In the genomic region with DNA sequence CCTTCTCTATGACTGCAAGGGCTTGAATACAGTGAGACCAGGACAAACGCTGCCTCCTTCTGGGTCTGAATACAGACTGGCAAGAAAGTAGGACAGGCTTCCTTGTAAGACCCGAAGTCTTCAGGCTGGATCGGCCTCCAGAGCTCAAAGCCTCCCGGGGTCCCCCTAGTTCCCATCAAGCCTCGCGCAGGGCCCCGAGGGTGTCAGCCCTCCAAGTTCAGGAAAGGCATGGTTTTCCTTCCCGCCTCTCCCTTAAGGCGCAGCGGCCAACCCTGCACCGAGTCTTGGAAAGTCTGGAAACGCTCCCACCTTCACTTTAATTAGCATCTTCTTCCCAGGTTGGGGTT, we compare ENCODE assay signal across 1 mouse cellular context.
TF ChIP-seq lines count a peak whose summit lies in the region.

No protein-coding gene starts in this region.

TF ChIP-seq in MEL, 35 proteins besides CTCF, POLR2A, EP300 and RAD21:
- TF ChIP-seq MEF2A (IDR thresholded peaks at IDR 0.05; ENCODE audit: extremely low read depth, insufficient replicate concordance, low read depth, low read length, poor library complexity, severe bottlenecking) (no peak), ZMIZ1 (IDR thresholded peaks at IDR 0.05; ENCODE audit: low read depth, low read length) (0 out of 2 replicates have a peak, but pooled peaks have one; percentile 23), MXI1 (IDR thresholded peaks at IDR 0.05; ENCODE audit: low read depth, low read length) (no peak), POLR2AphosphoS5 (IDR thresholded peaks at IDR 0.05; ENCODE audit: borderline replicate concordance, low read depth, low read length) (no peak), ETS1 (IDR thresholded peaks at IDR 0.05; ENCODE audit: low read depth, low read length) (no peak; the same call in 1 of the 2 replicates), CHD1 (IDR thresholded peaks at IDR 0.05; ENCODE audit: low read depth, low read length) (no peak), NELFE (IDR thresholded peaks at IDR 0.05; ENCODE audit: low read depth, low read length) (peak; percentile 58; the same call in 1 of the 2 replicates), SMC3 (IDR thresholded peaks at IDR 0.05; ENCODE audit: low read depth, low read length) (0 out of 2 replicates have a peak, but pooled peaks have one; percentile 13), ELF1 (IDR thresholded peaks at IDR 0.05; ENCODE audit: low read depth, low read length) (0 out of 2 replicates have a peak, but pooled peaks have one; percentile 3), ZC3H11A (IDR thresholded peaks at IDR 0.05; ENCODE audit: low read depth, low read length) (no peak)
